Mouse (Mus musculus): ENCODE measurements around the gene Cdkal1. TPM values are rescaled to one million over a fixed set of nuclear protein-coding genes. Genes with fewer than 3 reads are reported as not detected.

Gene Cdkal1
- total and polyA plus RNA-seq, 3 experiments = 8.7 to 13.7 (median 9.5) TPM

DNA sequence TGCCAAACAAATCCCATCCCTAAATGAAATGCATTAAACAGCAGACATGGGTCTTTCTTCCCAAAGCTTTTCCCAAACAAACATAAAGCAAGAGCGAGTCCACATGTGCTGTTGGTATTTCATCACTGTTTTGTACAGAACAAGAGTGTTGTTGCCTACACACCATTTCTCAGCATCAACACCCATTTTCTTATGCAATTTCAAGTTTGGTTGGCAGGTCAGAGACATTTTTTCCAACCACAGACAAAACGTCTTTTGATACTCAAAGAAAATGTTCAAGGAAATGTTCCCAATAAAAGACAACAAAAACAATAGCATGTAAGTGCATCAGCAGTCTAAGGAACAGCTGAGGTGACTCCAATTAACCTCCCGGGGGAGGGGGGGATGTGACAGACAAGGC lies 219.9 kb downstream of the Cdkal1 start:
- Histone ChIP-seq H3K4me1 (ENCODE audit: control insufficient read depth in 1 of 2, insufficient read depth in 2 of 2) (peaks cover 0 to 3% of the 10 kb centered on the region in 2 experiments; a peak in 1 of 4 replicates), H3K36me3 (replicated peaks in 1 of 2; ENCODE audit: control insufficient read depth in 1 of 2, insufficient read depth in 1 of 2, low read length in 1 of 2) (peaks cover 0 to 4% of the 10 kb centered on the region in 2 experiments), H3K4me2 (ENCODE audit: insufficient read depth, low read depth, poor library complexity, severe bottlenecking) (no peak overlapping the region), H3K27ac (ENCODE audit: insufficient read depth, low read depth) (no peak overlapping the region), H3K9me3 (replicated peaks; ENCODE audit: low read length) (no peaks in the 10 kb centered on the region), H3K79me2 (replicated peaks; ENCODE audit: control insufficient read depth, extremely low read depth, insufficient read depth, poor library complexity, severe bottlenecking) (no peaks in the 10 kb centered on the region), H3K4me3 (replicated peaks in 1 of 3; ENCODE audit: low read depth in 2 of 3, low read length in 2 of 3, poor library complexity in 1 of 3) (no peak overlapping the region), H3K9ac (ENCODE audit: insufficient read depth, low read depth) (no peak overlapping the region), H3K27me3 (replicated peaks) (no peaks in the 10 kb centered on the region)
- TF ChIP-seq IRF4 (IDR thresholded peaks at IDR 0.05; ENCODE audit: low read depth, low read length) (no peak), JUN (IDR thresholded peaks at IDR 0.05; ENCODE audit: insufficient read depth, low read depth, low read length) (no peak), E2F4 (IDR thresholded peaks at IDR 0.05; ENCODE audit: insufficient replicate concordance, low read depth, low read length) (no peak), USF1 (IDR thresholded peaks at IDR 0.05; ENCODE audit: low read depth, low read length) (no peak), SMC3 (IDR thresholded peaks at IDR 0.05; ENCODE audit: low read depth, low read length) (no peak)
- dilution Hi-C loops (cut with MboI; ENCODE audit: extremely low pct_ligation_motif_present, extremely low pct_unique_long_range_greater_than_20kb, low sequenced_read_pairs) = no loop called here
- in situ Hi-C loops (cut with MboI; ENCODE audit: low pct_ligation_motif_present, low pct_unique_long_range_greater_than_20kb, low sequenced_read_pairs) = no loop called here
- no peak for DNase-seq (ENCODE audit: extremely low read depth)

DNA sequence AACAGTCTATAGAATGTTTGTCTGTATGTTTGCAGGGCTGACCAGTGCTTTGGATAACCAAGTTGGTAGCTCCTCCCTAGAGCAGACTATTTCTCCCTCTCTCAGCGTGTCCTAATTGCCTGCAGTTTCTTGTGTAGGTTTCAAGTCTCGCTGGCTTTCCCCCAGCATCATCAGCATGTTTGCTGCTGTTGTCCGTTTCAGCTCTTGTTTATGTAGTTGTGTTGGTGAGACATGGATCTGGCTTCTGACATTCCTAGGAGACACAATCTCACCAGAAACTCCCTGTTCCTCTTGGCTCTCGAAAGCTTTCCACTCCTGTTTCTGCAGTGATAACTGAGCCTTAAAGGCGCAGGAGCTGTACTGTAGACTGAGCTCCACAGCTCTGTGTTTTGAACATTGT lies 224.1 kb downstream of the Cdkal1 start:
- dilution Hi-C loops (cut with MboI; ENCODE audit: extremely low pct_ligation_motif_present, extremely low pct_unique_long_range_greater_than_20kb, low sequenced_read_pairs) = no loop called here
- TF ChIP-seq ZKSCAN1 (IDR thresholded peaks at IDR 0.05; ENCODE audit: borderline replicate concordance, low read depth, low read length) = no peak
- TF ChIP-seq CTCF (conservative IDR thresholded peaks at IDR 0.05 in 1 of 2, IDR thresholded peaks at IDR 0.05 in 1 of 2; ENCODE audit: low read depth in 2 of 2, low read length in 2 of 2) = no peak

DNA sequence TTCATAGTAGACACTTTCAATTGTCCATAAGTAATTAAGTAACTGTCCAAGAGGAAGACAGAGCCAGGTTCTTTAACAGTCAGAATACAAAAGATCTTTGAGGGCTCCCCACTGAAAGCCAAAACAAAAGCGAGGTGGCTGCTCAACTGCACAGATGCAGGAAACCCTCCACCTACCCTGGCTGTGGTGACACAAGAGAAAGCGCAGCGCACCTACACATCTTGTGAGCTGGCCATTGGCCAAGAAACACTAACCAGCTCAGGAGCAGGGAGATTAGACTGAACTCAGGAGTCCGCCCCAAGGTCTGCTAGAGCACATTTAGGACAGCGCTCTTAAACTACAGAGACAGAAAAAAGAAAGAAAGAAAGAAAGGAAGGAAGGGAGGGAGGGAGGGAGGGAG lies 226.9 kb downstream of the Cdkal1 start:
- no peaks in the 10 kb centered on the region for H3K9me3 ChIP-seq (replicated peaks; ENCODE audit: low read length)
- in situ Hi-C loops (cut with MboI; ENCODE audit: low pct_ligation_motif_present, low pct_unique_long_range_greater_than_20kb, low sequenced_read_pairs) = no loop called here
- no peaks in the 10 kb centered on the region for H3K79me2 ChIP-seq (replicated peaks; ENCODE audit: control insufficient read depth, extremely low read depth, insufficient read depth, poor library complexity, severe bottlenecking)
- TF ChIP-seq USF2 (conservative IDR thresholded peaks at IDR 0.05; ENCODE audit: low read depth, low read length) (no peak), POLR2A (IDR thresholded peaks at IDR 0.05; ENCODE audit: low read depth, low read length) (no peak), EP300 (IDR thresholded peaks at IDR 0.05; ENCODE audit: low read length) (no peak), BHLHE40 (IDR thresholded peaks at IDR 0.05; ENCODE audit: low read depth, low read length) (no peak), ZNF384 (IDR thresholded peaks at IDR 0.05; ENCODE audit: low read depth, low read length) (no peak), ZMIZ1 (IDR thresholded peaks at IDR 0.05; ENCODE audit: low read depth, low read length) (no peak), NELFE (IDR thresholded peaks at IDR 0.05; ENCODE audit: low read depth, low read length) (no peak), MEF2A (IDR thresholded peaks at IDR 0.05; ENCODE audit: borderline replicate concordance, low read depth, low read length) (no peak), MAFK (IDR thresholded peaks at IDR 0.05; ENCODE audit: insufficient replicate concordance, low read length) (no peak), CHD2 (IDR thresholded peaks at IDR 0.05; ENCODE audit: low read length) (no peak), PAX5 (IDR thresholded peaks at IDR 0.05; ENCODE audit: low read length) (no peak), MAZ (IDR thresholded peaks at IDR 0.05; ENCODE audit: low read depth, low read length) (no peak), KAT2A (IDR thresholded peaks at IDR 0.05; ENCODE audit: insufficient replicate concordance, low read length) (no peak), SIN3A (IDR thresholded peaks at IDR 0.05; ENCODE audit: low read length) (no peak), JUND (conservative IDR thresholded peaks at IDR 0.05; ENCODE audit: low read depth, low read length) (no peak), CTCF (conservative IDR thresholded peaks at IDR 0.05 in 1 of 2, IDR thresholded peaks at IDR 0.05 in 1 of 2; ENCODE audit: low read depth in 2 of 2, low read length in 2 of 2) (no peak), GABPA (IDR thresholded peaks at IDR 0.05; ENCODE audit: insufficient replicate concordance, low read depth, low read length) (no peak), MAX (IDR thresholded peaks at IDR 0.05; ENCODE audit: low read length) (no peak), ZC3H11A (IDR thresholded peaks at IDR 0.05; ENCODE audit: low read depth, low read length) (no peak), NRF1 (IDR thresholded peaks at IDR 0.05; ENCODE audit: low read depth, low read length) (no peak)
- peaks cover 5 to 9% of the 10 kb centered on the region in 2 experiments; a peak in 2 of 4 replicates for H3K4me1 ChIP-seq (ENCODE audit: control insufficient read depth in 1 of 2, insufficient read depth in 2 of 2)
- no peak overlapping the region for H3K4me2 ChIP-seq (ENCODE audit: insufficient read depth, low read depth, poor library complexity, severe bottlenecking)
- H3K9ac ChIP-seq (ENCODE audit: insufficient read depth, low read depth) = no peak overlapping the region
- H3K36me3 ChIP-seq (replicated peaks in 1 of 2; ENCODE audit: control insufficient read depth in 1 of 2, insufficient read depth in 1 of 2, low read length in 1 of 2) = peaks cover 0 to 7% of the 10 kb centered on the region in 2 experiments
- H3K27me3 ChIP-seq (replicated peaks) = no peaks in the 10 kb centered on the region
- dilution Hi-C loops (cut with MboI; ENCODE audit: extremely low pct_ligation_motif_present, extremely low pct_unique_long_range_greater_than_20kb, low sequenced_read_pairs) = no loop called here
- no peak overlapping the region for H3K4me3 ChIP-seq (replicated peaks in 1 of 3; ENCODE audit: low read depth in 2 of 3, low read length in 2 of 3, poor library complexity in 1 of 3)
- no peak for DNase-seq (ENCODE audit: extremely low read depth)
- no peak overlapping the region for H3K27ac ChIP-seq (ENCODE audit: insufficient read depth, low read depth)

More for the DNA sequence above, 224.1 kb downstream of the Cdkal1 start:
- H3K27me3 ChIP-seq (replicated peaks) = no peaks in the 10 kb centered on the region
- H3K4me2 ChIP-seq (ENCODE audit: insufficient read depth, low read depth, poor library complexity, severe bottlenecking) = no peak overlapping the region
- no peak for DNase-seq (ENCODE audit: extremely low read depth)
- no peak overlapping the region for H3K27ac ChIP-seq (ENCODE audit: insufficient read depth, low read depth)
- in situ Hi-C loops (cut with MboI; ENCODE audit: low pct_ligation_motif_present, low pct_unique_long_range_greater_than_20kb, low sequenced_read_pairs) = no loop called here
- H3K4me3 ChIP-seq (replicated peaks in 1 of 3; ENCODE audit: low read depth in 2 of 3, low read length in 2 of 3, poor library complexity in 1 of 3) = no peak overlapping the region
- H3K36me3 ChIP-seq (replicated peaks in 1 of 2; ENCODE audit: control insufficient read depth in 1 of 2, insufficient read depth in 1 of 2, low read length in 1 of 2) = peaks cover 0 to 7% of the 10 kb centered on the region in 2 experiments
- no peak overlapping the region for H3K9ac ChIP-seq (ENCODE audit: insufficient read depth, low read depth)
- no peaks in the 10 kb centered on the region for H3K79me2 ChIP-seq (replicated peaks; ENCODE audit: control insufficient read depth, extremely low read depth, insufficient read depth, poor library complexity, severe bottlenecking)
- peaks cover 5 to 12% of the 10 kb centered on the region in 2 experiments; a peak in 2 of 4 replicates for H3K4me1 ChIP-seq (ENCODE audit: control insufficient read depth in 1 of 2, insufficient read depth in 2 of 2)
- no peaks in the 10 kb centered on the region for H3K9me3 ChIP-seq (replicated peaks; ENCODE audit: low read length)
